Mouse (Mus musculus) heart, adult 11 months (tissue): ENCODE results near the gene Enkd1.
A peak's percentile ranks its signal among the peaks of the same experiment; 100 is the strongest.

ENCODE experiments used
- DNase-seq: peaks from one replicate; pipeline ENCODE4 v3.0.0; 2022

The Enkd1 gene

DNA sequence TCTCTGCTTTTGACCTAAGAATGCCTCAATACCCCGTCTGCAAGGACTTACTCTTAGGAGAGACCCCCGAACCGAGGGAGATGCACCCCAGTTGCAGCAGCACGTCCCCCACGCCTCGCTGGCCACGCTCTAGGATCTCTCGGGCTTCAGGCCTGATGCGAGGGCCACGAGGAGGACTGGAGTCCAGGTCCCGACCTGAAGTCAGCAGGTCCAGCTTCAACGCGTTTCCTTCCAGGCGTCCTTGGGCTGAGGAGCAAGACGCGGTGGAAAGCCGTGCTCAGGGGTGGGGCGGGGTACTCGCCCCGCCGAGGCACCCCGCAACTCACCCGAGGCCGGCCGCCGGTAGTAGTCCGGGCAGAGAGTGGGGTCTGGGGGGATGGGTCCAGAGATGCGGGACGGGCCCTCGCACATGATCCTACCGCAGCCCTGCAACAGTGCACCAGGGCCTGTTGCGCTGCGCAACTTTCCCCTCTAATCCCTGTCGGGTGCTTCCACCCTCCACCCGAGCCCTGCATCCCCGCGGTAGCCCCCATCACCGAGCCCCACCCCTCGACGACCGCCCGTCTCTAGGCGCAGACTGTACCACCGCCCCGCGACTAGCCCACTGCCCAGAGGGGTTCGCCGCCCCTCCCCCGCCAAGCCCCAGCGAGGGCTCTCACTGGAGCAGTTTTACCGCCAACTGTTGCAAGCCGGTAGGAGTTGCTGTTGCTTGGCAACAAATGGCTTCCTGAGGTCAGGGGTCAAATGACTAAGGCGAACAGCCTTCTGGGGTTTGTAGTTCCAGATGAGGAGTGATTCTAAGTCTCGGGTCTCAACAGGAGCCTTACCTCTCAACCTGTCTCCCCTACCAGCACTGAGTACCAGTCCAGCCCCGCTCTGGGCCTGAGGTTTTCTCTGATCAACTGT is at the start of gene Enkd1, which contains the start of gene 4933405L10Rik:
TSS of gene Enkd1 (minus strand) at position 713 of the 906 bp plus-strand sequence.
TSS of gene 4933405L10Rik (plus strand) at position 158 of the 906 bp plus-strand sequence.
- DNase-seq, result peak; percentile 99

GRCm38 (mm10) chr8:105754688-105755087 is 46.7 kb upstream of the Enkd1 start:
- DNase-seq, result no peak

DNA sequence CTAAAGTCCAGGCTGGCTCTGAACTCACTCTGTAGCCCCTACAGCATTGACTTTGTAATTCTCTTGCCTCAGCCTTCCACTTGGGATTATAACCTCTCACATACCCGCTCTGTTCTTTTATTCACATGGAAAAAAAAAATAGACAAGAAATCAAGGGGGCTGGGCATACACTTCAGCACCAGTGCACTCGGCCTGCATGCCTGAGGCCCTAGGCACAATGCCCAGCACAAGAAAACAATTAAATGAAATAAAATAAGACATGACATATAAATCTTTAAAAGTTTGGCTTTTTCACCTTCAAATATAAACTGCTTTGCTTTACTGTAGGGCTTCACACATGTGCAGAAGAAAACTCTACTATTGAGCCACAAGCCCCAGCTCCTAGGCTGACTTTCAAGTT is 45.9 kb upstream of the Enkd1 start:
- no peak for DNase-seq

DNA sequence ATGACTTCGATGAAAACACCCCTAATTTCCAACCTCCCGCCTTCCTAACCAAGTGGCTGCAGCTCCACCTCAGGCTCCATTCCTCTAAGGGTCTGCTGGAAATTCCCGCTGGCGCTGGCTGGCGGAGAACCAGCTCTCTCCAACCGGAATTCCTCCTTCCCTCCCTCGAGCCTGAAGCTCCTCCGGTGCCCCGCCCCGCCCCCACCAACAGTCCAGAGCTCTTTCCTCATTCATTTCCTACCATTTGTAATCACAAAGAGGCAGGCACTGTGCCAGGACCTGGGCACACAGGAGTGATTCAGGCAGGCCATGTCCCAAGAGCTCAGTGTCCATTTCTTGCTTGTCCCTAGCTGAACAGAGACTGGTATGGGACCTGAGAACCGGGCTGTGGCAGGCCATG is 42.6 kb upstream of the Enkd1 start:
- peak; percentile 96 for DNase-seq

GRCm38 (mm10) chr8:105743301-105743700 is 35.3 kb upstream of the Enkd1 start:
- DNase-seq, result no peak

DNA sequence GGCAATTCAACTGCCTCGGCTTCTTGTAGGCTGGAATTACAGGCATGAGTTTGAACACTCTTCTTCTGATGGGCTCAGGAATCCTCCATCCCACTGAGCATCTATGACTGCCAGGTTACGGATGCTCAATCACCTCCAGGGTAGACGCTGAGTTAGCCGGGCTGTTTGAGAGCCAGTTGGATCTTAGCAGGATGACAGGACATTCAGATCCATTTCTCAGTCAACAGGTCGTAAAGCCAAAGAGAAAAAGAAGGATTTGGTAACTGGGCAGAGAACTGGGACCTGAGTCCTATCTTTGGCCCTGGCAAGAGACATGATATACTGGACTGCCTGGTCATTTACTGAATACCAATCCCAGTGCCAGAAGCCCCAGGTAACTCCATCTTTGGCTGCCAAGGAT is 31.2 kb upstream of the Enkd1 start:
- no peak for DNase-seq

- no peak for DNase-seq
Measured at GRCm38 (mm10) chr8:105732186-105732585, 24.2 kb upstream of the Enkd1 start.

DNA sequence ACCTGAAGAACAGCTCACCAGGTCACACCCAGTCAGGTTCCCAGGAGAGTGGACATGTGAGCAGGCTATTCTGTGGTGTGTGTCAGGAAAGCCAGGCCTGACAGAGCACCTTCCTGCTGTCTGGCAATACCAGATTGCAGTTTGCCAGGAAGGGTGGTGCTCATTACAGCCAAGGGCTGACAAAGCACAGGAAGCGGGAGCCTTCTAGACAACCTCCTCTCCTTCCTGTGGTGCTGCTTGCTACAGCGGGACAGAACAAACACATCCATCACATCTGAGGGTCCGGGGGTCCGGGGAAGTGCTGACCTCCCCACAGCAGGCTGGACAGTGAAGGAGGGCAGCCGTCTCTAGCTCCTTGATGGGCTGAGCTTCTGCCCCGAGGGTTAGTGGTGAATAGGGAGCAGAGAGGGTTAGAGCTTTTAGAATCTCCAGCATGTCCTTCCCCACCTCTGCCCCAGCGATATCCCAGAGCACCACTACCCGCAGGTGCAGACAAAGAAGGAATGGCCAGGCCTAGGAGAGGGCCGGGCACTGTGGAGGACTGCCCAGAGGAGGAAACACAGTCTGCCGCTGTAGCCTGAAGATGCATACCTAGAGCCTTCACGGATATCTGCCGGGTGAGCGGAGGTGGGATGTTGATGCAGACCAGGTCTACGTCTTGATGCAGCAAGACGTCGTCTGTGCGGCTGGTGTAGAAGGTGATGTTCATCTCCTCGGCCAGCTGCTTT is 19.6 kb upstream of the Enkd1 start:
- DNase-seq, result peak; percentile 99

DNA sequence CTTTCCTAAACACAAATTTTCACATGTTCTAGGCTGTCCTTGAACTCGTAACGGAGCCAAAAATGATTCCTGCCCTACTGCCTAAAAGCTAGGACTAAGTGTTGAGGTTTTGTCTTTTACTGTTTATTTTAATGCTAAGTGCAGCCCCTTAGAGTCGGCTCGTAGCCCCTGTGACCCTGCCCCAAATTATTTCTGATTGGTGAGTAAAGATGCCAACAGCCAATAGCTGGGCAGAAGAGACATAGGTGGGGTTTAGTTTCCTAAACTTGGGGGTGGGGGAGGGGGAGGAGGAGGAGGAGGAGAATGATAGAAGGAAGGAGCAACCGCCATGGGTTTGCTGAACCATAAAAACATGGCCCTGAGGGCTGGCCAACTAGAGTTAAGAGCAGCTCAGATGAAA is 17.7 kb upstream of the Enkd1 start:
- no peak for DNase-seq

DNA sequence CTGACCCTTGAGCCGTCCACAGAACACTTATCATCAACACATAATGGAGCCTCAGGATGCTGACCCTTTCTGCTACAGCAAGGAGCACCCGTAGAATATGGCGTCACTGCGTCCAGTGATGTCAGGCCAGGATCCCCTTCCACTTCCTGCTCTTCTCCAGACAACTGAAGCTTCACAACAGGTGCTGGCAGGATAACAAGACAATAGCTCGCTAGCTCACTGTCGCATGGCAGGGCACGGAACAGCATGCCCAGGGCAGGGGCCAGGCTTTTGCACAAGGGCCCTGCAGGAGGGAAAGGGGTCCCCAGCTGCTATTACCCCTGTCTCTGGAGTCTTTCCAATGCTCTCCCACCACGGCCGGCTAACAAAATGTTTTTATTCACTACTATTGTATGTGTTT is 14.9 kb upstream of the Enkd1 start:
- peak; percentile 77 for DNase-seq

DNA sequence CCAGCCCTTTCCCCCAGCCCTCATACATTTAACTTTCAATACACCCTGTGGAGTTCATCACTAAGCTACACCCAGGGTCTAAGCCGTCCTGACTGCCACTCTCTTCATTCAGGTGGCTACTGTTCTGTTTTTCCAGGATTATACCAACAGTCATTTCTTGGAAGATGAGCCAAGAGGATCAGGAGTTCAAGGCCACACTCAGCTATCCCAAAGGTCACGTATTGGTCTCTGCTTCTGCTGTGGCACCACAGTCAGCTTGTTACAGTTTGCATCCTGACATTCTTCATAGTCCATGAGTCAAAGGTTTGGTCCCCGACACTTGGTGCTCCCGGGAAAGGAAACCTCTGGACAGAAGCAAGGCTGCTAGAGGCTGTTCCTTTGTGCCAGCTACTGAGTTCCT is 11.6 kb upstream of the Enkd1 start:
- DNase-seq, result peak; percentile 76

GRCm38 (mm10) chr8:105716302-105716945 is 8.4 kb upstream of the Enkd1 start:
- peak; percentile 85 for DNase-seq

GRCm38 (mm10) chr8:105715042-105715441 is 7.0 kb upstream of the Enkd1 start:
- DNase-seq, result peak; percentile 92

DNA sequence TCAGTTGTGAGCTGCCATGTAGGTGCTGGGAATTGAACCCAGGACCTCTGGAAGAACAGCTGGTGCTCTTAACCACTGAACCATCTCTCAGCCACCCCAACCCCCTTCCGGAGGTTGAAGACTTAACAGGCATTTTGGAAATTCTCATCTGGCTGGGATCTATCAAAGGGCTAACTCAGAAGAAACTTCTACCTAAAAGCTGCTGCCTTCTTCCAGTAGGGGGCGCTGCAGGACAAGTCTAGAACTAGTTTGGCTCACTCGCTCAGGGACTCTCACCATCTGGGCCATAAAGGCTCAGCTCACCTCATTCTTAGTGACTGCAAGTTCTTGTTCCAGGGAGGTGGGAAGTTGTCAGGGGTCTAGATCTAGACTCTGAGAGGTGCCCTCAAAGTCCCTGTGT is 6.1 kb upstream of the Enkd1 start:
- DNase-seq, result peak; percentile 96

GRCm38 (mm10) chr8:105712286-105712685 is 4.3 kb upstream of the Enkd1 start:
- peak; percentile 65 for DNase-seq

- DNase-seq, result peak; percentile 89
Measured at GRCm38 (mm10) chr8:105709317-105709716, 1.3 kb upstream of the Enkd1 start.

- DNase-seq, result peak; percentile 88
Measured at GRCm38 (mm10) chr8:105708675-105709074, 665 bp upstream of the Enkd1 start.

DNA sequence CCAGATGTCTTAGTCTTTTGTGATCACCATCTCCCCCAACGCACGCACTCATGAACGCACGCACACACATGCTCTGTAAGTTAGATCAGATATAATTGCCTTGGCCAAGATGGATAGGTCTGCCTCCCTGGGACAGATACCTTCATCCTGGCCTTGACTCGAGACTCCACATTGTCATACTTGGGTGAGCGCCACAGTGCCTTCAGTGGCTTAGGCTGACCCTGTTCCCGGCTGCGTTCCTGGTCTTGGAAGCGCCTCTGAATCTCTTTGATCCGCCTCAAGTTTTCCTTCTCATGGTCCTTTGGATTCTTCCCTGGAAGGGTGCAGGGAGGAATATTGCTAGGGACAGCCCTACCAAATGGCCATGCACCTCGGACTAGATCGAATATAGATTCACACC is 1.6 kb downstream of the Enkd1 start:
- DNase-seq, result peak; percentile 86

DNA sequence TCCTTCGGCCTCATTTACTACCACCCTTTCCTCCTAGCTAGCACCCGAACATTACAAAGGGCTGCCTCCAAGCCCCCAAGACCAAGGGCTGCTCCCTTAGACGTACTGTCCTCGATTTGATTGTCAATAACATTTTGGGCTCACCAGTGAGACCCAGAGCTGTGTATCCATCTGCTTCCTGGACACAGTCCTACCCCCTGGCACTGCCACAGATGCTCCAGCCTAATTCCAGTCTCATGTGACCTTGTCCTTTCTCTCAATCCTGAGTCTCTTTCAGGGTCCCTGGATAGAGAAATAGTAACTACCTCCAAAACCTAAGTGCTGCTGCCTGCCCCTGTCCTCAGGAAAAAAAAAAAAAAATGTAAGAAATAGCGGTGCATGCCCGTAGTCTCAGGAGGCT is 3.1 kb downstream of the Enkd1 start:
- peak; percentile 88 for DNase-seq

GRCm38 (mm10) chr8:105704146-105704812 is 3.7 kb downstream of the Enkd1 start:
- peak; percentile 92 for DNase-seq

GRCm38 (mm10) chr8:105702731-105703415 is 5.1 kb downstream of the Enkd1 start:
- peak; percentile 94 for DNase-seq

DNA sequence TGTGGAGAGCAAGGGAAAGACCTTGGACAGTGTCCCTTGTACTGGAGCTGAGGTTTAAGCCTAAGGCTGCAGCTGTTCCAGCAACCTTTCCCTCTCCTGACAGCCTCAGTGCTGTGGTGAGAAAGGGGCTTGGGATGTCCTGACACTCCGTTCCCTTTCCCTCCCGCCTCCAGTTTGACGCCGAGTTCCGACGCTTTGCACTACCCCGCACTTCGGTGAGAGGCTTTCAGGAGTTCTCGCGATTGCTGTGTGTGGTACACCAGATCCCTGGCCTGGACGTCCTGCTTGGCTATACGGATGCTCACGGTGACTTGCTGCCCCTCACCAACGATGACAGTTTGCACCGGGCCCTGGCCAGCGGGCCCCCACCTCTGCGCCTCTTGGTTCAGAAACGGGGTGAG is 6.0 kb downstream of the Enkd1 start:
- peak; percentile 95 for DNase-seq
